Mouse (Mus musculus) heart, adult 2 months (tissue): ENCODE results near the gene Nab2. TPM values are rescaled to one million over a fixed set of nuclear protein-coding genes. Genes with fewer than 3 reads are reported as not detected.

Experiments used
- DNase-seq, 2 experiments: peaks; one replicate each; pipeline ENCODE4 v3.0.0; 2021
- H3K27ac ChIP-seq: fragments of 200-600 bp; 2 replicates; pipeline ENCODE4 v1.8.1; 2022
- H3K27me3 ChIP-seq: fragments of 200-500 bp; 2 replicates; pipeline ENCODE4 v1.6.1; 2012; ENCODE audit warnings: mild to moderate bottlenecking, low read length, inconsistent platforms, mixed read lengths; ENCODE audit not compliant: control insufficient read depth, insufficient read depth
- H3K36me3 ChIP-seq: fragments of 200-500 bp; 2 replicates; pipeline ENCODE4 v1.6.1; 2012; ENCODE audit warnings: low read length, inconsistent platforms; ENCODE audit not compliant: control insufficient read depth, insufficient read depth
- H3K4me1 ChIP-seq: fragments of 200-500 bp; 2 replicates; pipeline ENCODE4 v1.6.1; 2011; ENCODE audit warnings: low read length; ENCODE audit not compliant: control insufficient read depth, insufficient read depth
- H3K4me3 ChIP-seq: fragments of 200-600 bp; 2 replicates; pipeline ENCODE4 v1.8.1; 2022
- H3K79me2 ChIP-seq: fragments of 200-500 bp; replicated peaks from 2 replicates; pipeline ENCODE4 v1.6.1; 2012; ENCODE audit warnings: mild to moderate bottlenecking, inconsistent platforms, low read length, moderate library complexity, mixed read lengths; ENCODE audit not compliant: control insufficient read depth, insufficient read depth
- H3K9ac ChIP-seq: fragments of 200-500 bp; 2 replicates; pipeline ENCODE4 v1.6.1; 2012; ENCODE audit warnings: low read depth, mild to moderate bottlenecking, control low read depth, inconsistent platforms, low read length, mixed read lengths
- CTCF ChIP-seq: fragments of 200-600 bp; IDR thresholded peaks from 2 replicates; pipeline ENCODE4 v1.8.1; 2022; ENCODE audit warnings: antibody characterized with exemption, mild to moderate bottlenecking, moderate library complexity
- EP300 ChIP-seq: fragments of 200-500 bp; IDR thresholded peaks from 2 replicates; pipeline ENCODE4 v1.6.1; 2011; ENCODE audit warnings: low read depth, low read length, control low read depth; ENCODE audit not compliant: insufficient read depth
- POLR2A ChIP-seq: fragments of 200-500 bp; IDR thresholded peaks from 2 replicates; pipeline ENCODE4 v1.6.1; 2011; ENCODE audit warnings: mild to moderate bottlenecking, low read depth, low read length, control low read depth; ENCODE audit not compliant: insufficient read depth
- WGBS: fragments of 180-500 bp; shearing (Covaris S2); methylation state at CpG from one replicate; pipeline ENCODE4 v1.1.7; 2018; 5-methylcytosine and 5-hydroxymethylcytosine counted together
- intact Hi-C: fragments of 180-260 bp; cut with DNase I; formaldehyde crosslinking; loops from one replicate; pipeline ENCODE4 v1.15.1; 2025
- polyA plus RNA-seq: library from polyadenylated mRNA; depleted of rRNA; stranded (reverse); fragments of >200 nt; gene quantifications from 2 replicates; pipeline ENCODE4 v1.2.3, GENCODE M21; 2012
- total RNA-seq, 2 experiments: library from RNA; stranded (reverse); gene quantifications; 2 replicates each; pipeline ENCODE4 v1.2.3; 2021

Gene Nab2
- total and polyA plus RNA-seq, 3 experiments: 5.0 to 10.0 (median 6.3) TPM

DNA sequence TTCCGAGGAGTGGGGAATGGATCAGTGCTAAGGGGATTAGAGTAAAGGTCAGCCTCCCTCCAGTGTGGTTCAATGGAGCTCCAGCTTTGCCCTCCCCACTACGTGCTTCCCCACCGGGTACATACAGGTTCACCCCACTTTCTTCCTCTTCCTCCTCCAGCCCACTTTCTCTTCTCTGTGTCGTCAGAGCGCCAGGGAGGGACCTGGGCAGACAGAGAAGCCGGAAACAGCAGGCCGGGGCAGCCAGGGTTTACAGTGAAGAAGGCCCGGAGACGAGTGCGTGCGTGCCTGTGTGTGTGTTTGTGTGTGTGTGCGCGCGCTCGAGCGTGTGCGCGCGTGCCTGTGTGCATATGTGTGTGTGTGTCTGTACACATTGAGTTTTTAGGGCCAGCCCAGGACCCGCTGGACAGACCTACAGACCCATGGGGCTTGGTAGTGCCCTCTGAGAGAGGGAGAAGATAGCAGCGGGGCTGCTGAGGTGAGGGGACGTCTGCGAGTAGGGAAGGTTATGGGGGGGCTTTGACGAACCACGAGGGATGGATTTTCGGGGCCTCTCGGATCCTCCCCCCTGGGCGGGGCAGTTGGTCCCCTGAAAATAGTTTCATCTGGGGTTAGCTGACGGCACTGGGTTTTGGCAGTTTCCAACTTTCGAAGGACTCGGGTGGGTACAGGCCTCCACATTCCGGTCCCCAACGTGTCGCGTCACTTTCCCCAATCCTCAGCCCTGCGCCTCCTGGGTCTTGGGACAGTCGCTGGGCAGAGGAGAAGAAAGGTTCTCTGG, 25.4 kb downstream of the Nab2 start, which contains the start of gene Stat6:
Gene Stat6, plus strand, starts transcription at position 215 of the 781 bp plus-strand sequence.
- WGBS: under 1% methylated on average over 37 of the region's 37 CpGs
- Histone ChIP-seq H3K36me3 (no peaks in the 10 kb centered on the region), H3K4me1 (peaks cover 5% of the 10 kb centered on the region), H3K79me2 (no peaks in the 10 kb centered on the region; the same call in 1 of the 2 replicates), H3K9ac (peak within 1 kb of the TSS; percentile 85), H3K27me3 (no peaks in the 10 kb centered on the region), H3K4me3 (peak within 1 kb of the TSS; percentile 84), H3K27ac (peak within 1 kb of the TSS; percentile 100)
- peak; percentile 86 to 90 for DNase-seq
- peak; percentile 51 for TF ChIP-seq POLR2A
- TF ChIP-seq CTCF: no peak
- TF ChIP-seq EP300: peak; percentile 46; the same call in 1 of the 2 replicates
- intact Hi-C loops: loop anchor here (1.0 to 5.0 kb wide), 4 partner anchors 24 to 364 kb away; partner anchors contain the start of genes Hsd17b6 and Zbtb39

DNA sequence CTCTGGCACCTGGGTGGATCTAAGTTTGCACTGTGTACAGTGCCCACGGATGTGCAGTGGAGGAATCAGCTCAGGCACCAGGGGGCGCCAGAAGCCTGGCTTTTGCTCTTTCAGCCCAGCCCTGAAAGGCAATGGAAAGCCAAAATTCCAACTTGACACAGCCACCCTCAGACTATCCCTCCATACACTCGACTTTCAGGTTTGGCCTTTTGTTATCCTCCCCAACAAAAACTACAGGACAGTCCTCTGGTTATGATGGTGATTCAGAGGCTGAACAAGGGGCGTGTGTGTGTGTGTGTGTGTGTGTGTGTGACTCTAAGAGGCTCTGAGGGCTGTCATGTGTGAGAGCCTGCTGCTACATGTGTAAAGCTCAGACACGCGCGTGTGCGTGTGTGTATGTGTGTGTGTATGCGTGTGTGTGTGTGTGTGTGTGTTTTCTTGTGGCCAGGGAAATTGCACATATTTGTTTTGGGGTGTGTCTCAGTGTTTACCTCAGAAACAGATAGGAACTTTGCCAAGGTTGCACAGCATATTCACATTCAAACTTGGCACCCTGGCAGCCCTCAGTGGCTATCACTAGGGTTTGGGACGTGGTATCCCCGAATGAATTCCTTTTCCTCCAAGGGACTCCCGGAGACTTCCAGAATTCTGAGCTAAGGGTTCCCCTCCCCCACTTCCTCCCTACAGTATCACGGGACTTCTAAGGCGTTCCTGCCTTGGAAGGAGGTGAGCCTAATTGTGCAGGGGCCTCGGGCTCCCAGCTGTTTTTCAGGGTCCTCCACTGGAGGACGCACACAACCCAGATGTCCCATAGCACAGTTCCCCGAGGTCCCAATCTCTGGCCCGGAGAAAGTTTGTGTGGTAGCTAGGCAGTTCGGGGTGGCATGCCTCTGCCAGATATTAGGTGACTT, 26.3 kb downstream of the Nab2 start:
- H3K4me1 ChIP-seq: peaks cover 5% of the 10 kb centered on the region
- 2% methylated on average over 19 of the region's 19 CpGs for WGBS
- H3K9ac ChIP-seq: peak overlapping the region; percentile 85
- H3K36me3 ChIP-seq: no peaks in the 10 kb centered on the region
- TF ChIP-seq CTCF: no peak; the same call in 1 of the 2 replicates
- peak; percentile 82 for TF ChIP-seq EP300
- peak; percentile 82 for TF ChIP-seq POLR2A
- peak overlapping the region; percentile 84 for H3K4me3 ChIP-seq
- peak; percentile 89 to 94 for DNase-seq
- H3K27ac ChIP-seq: peak overlapping the region; percentile 100
- H3K27me3 ChIP-seq: no peaks in the 10 kb centered on the region
- intact Hi-C loops: loop anchor here (1.0 to 5.0 kb wide), 4 partner anchors 32 to 365 kb away; partner anchors contain the start of genes Hsd17b6 and Zbtb39
- no peaks in the 10 kb centered on the region; the same call in 1 of the 2 replicates for H3K79me2 ChIP-seq

DNA sequence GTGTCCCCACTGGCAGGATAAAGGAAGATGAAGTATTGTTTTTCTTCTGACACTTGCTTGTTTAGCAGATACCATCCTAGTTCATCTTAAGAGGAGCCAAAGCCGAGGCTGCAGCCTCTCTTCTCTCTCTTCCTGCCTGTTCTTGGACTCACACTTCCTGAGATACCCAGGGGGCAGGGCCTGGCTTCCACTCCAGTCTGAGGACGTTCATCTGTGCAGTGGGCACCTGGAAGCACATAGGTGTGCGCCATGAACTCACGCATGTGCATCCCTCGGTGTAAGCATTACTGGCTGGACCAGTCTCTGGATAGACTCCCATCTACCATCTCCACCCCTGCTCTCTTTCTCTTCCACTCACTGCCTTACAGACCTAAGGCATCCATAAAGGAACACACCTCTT, 27.9 kb downstream of the Nab2 start:
- no peak for TF ChIP-seq POLR2A
- no peak for TF ChIP-seq CTCF
- no peak for TF ChIP-seq EP300
- DNase-seq: no peak
- Histone ChIP-seq H3K27ac (no peak overlapping the region), H3K79me2 (no peaks in the 10 kb centered on the region; the same call in 1 of the 2 replicates), H3K4me1 (peaks cover 8% of the 10 kb centered on the region), H3K36me3 (no peaks in the 10 kb centered on the region), H3K27me3 (no peaks in the 10 kb centered on the region), H3K9ac (no peak overlapping the region), H3K4me3 (no peak overlapping the region)
- WGBS: 60% methylated on average over 5 of the region's 5 CpGs
- intact Hi-C loops: loop anchor here (2.0 to 5.0 kb wide), 3 partner anchors 97 to 367 kb away; partner anchors contain the start of genes Hsd17b6 and Zbtb39

DNA sequence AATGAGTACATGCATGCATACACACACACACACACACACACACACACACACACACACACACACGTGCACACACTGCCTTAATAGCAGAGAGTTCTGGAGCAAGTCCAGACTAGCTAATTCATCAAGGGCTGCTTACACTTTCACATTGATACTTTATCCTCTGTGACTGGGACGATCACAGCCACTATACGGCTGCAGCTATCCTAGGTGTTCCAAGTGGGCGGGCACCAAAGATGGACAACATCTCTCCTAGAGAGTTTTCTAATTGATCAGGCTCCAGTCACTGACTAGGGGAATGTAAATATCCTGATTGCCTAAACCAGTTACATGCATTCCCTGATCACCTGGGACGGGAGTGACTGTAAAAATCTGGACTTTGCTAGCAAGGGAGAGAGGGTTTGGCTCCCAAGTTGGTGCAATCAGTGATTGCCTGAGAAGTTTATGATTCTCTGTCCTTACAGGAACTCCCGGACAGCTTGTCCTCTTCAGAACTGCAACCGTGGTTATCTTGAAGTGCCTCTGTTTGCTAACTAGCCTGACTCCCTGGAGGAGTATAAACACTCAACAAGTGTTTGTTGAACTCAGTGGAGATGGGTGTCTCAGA, 35.6 kb downstream of the Nab2 start:
- Histone ChIP-seq H3K9ac (no peak overlapping the region), H3K4me3 (no peak overlapping the region), H3K27ac (no peak overlapping the region), H3K4me1 (peaks cover 7% of the 10 kb centered on the region), H3K36me3 (no peaks in the 10 kb centered on the region), H3K27me3 (no peaks in the 10 kb centered on the region), H3K79me2 (no peaks in the 10 kb centered on the region)
- no peak for TF ChIP-seq EP300
- TF ChIP-seq CTCF: no peak
- no peak for TF ChIP-seq POLR2A
- WGBS: 58% methylated on average over 7 of the region's 7 CpGs
- DNase-seq: no peak
- intact Hi-C loops: no loop called here

DNA sequence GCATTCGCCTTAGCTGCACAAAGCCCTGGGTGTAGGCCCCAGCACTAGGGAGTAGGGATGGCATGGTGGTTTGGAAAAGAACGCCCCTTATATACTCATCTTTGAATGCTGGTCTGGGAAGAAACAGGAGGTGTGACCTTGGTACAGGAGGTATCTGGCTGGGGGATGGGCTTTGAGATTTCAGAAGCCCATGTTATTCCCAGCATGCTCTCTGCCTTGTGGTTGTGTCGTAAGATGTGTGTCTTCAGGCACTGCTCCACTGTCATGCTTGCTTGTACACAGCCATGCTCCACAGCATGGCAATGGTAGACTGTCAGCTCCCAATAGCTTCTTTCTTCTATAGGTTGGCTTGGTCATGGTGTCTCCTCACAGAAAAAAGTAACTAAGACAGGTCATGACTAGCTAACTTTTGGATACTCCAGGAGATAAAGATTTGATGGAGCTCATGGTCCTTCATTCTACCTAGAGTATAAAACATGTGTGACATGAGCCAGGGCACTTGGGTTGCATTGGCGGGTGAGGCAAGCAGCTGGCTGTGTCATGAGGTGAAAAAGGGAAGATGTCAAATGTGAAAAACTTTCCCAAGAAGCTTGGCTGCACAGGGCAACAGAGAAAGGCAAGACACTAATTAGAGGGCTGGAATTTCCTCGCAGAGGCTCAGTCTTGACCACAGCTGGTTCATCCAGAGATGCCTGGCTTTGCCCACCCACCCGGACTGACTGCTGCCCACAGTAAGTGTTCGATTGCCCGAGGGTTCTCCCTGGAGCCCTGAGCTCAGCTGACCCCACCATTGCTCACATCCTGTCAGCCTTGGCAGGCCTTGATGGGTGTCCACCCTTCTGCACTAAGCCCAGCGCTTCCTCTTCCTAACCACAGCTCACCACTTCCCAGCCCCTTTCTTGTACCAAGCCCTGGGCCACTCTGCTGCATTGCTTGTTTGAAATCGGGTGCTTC, 36.8 kb downstream of the Nab2 start:
- H3K4me3 ChIP-seq: no peak overlapping the region
- 0 out of 2 replicates have a peak, but pooled peaks have one; percentile 14 for TF ChIP-seq POLR2A
- TF ChIP-seq CTCF: no peak
- no peak overlapping the region for H3K9ac ChIP-seq
- H3K27me3 ChIP-seq: no peaks in the 10 kb centered on the region
- H3K27ac ChIP-seq: peak overlapping the region; percentile 44
- H3K79me2 ChIP-seq: no peaks in the 10 kb centered on the region
- peak; percentile 67 to 77 for DNase-seq
- H3K36me3 ChIP-seq: no peaks in the 10 kb centered on the region
- intact Hi-C loops: no loop called here
- peaks cover 5% of the 10 kb centered on the region for H3K4me1 ChIP-seq
- WGBS: 54% methylated on average over 10 of the region's 10 CpGs
